Mouse (Mus musculus) heart, adult 9 months (tissue): ENCODE measurements at regions not wholly inside any gene's neighbourhood (a gene's known extent, or its start where the extent isn't known, plus 50 kb on each side); places are given as distances from the start of the nearest gene placed in this dataset.

Experiments used
- DNase-seq, 2 experiments: peaks; one replicate each; pipeline ENCODE4 v3.0.0; 2022; ENCODE audit warnings: low spot score in 2 of 2

GRCm38 (mm10) chr4:55823583-55823982, 291.3 kb upstream of the Klf4 start:
- DNase-seq = no peak

DNA sequence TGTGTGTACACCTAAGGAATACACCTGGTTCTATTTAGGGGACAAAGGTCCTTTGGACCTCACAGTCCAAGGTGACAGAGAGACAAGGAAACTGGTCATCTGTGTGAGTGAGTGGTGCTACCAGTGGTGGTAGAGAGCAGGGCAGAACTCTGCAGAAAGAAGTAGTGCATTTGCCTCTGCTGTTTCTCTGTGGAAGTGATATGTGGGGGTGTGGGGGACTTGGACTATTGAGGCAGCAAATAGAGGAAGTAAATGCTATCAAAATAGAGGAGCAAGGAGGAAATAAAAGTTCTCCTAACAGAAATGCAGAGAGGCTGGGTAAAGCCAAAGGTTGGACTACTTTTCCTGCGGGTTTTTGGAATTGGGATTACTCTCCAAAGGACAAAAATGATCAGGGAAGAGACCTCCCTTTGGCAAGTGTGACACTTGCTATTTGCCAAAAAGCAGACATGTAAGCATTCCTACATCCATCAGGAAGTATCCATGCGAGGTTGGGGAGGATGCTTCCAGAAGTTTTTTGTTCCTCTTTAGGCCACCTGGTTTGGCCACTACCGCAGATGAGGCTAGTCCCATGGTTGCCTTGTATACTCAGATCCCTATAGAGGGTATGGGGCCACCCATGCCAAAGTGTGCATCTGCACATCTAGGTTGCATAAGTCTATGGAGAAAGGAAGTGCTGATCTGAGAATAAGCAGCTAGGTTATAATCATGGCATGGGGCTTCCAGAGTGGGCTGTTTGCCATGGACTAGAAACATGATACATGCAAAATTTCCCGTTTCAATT, 285.0 kb upstream of the Klf4 start:
- DNase-seq = no peak

DNA sequence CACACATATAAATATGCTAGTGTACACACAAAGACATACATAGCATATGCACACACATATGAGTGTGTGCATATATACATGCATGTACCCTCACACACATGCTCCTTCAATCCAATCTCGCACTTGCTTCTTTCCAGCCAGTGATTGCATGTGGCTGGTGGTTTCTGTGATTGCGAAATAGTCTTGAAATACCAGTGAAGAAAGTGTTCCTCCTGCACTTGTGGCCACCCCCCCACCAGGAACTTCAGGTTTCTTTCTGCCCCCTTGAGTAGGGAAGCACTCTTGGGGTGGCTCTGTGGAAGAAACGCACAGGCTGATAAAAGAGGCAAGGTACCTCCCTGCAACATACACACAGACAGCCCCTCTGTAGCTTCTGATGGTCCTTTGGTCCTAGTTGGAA, 283.6 kb upstream of the Klf4 start:
- DNase-seq = no peak

DNA sequence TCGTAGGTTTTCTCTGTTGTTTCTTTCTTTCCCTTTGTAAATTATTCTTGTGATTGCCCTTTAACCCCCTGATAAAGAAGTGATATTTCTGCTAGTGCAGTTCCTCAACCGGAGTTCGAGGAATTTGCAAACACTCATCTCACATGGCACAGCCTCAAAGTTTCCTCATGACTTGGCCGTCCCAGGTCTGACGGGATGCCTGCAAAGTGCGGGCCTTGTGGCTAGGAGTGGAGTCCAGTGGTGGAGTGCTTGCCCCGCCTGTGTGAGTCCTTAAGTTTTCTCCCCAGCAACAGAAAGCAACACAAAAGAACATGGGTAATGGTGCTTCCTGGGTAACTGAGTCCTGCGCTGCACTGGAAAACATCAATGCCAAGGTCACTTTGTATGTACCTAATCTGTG, 280.6 kb upstream of the Klf4 start:
- no peak for DNase-seq

GRCm38 (mm10) chr4:55811656-55812055, 279.4 kb upstream of the Klf4 start:
- no peak for DNase-seq

DNA sequence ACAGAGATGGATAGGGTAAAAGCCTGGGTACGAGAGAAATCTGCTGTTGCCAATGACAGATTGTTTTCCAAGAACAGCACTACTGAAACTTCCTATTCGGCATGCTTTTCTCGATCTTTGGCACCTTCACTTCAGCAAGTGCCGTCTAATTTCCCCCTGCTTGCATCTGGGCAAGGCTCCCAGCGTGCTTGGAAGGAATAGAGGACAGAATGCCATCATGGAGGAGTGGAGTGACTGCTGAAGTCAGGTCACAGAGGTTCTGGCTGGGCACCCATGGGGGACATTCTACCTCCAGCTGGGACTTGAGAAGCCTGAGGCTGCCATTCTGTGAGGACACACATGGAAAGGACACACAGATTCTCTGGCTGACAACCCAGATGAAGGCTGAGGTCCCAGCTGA, 276.2 kb upstream of the Klf4 start:
- DNase-seq = no peak

DNA sequence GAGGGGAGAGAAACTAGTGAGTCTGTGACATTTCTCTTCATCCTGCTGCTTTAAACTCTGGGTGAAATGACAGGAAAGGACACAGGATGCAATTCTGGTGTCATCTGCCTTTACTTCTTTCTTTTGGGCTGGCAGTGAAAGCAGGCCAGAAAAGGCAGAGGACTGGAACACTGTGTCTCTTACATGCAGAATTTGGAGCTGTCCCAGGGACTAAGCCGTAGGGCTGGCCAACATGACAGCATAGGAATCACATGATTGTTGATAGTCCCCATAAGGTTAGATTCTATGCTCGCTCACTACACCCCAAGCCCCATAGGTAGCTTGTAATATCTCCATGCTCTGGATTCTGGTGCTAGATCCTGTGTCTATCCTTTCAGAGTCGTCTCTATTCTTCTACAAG, 274.5 kb upstream of the Klf4 start:
- DNase-seq = no peak

GRCm38 (mm10) chr4:55805255-55806051, 273.2 kb upstream of the Klf4 start:
- peak in 1 of 2 experiments; percentile 27 for DNase-seq

- no peak for DNase-seq
These were observed 269.8 kb upstream of the Klf4 start for GRCm38 (mm10) chr4:55802101-55802500.

- peak in 1 of 2 experiments; percentile 21 for DNase-seq
These were observed 265.8 kb upstream of the Klf4 start for GRCm38 (mm10) chr4:55798099-55798498.

- DNase-seq = no peak
These were observed 249.1 kb upstream of the Klf4 start for GRCm38 (mm10) chr4:55781329-55781847.

- DNase-seq = no peak
These were observed 247.3 kb upstream of the Klf4 start for GRCm38 (mm10) chr4:55779581-55779980.

GRCm38 (mm10) chr4:55775858-55776257, 243.6 kb upstream of the Klf4 start:
- no peak for DNase-seq

DNA sequence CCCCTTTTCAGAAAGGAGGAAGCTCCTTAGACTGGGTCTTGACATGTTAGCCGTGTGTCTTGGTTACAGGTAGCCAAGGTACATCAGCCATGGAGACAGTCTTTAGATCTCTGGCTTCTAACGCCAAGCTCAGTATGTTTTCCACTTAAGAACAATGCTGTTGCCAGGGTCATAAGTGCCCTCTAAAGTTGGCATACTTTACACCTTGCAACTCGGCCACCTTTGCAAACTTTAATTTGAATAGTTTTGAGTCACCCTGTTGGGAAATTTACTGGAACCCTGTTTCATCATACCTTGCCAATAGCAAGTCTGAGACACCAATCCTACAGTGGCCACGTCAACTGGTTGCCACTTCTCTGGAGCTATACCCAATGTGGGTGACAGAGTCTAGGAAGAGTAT, 242.3 kb upstream of the Klf4 start:
- no peak for DNase-seq

- DNase-seq = no peak
These were observed 237.4 kb upstream of the Klf4 start for GRCm38 (mm10) chr4:55769656-55770055.

DNA sequence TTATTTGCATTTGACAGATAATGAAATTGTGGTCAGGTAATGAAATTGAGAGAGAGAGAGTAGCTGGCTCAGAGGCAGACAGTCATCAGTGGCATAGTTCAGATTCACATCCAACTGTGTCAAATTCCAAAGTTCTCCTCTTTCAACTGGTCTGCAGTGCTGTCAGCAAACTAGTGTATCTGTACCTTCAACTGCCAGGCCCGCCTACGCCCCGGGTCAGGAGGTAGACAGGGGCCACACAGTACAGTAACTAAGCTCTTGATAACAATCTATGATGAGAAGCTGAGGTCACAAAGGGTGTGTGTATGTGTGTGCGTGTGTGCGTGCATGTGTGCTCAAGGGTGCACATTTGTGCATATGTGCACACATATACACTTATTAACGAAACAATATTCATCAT, 236.1 kb upstream of the Klf4 start:
- no peak for DNase-seq

DNA sequence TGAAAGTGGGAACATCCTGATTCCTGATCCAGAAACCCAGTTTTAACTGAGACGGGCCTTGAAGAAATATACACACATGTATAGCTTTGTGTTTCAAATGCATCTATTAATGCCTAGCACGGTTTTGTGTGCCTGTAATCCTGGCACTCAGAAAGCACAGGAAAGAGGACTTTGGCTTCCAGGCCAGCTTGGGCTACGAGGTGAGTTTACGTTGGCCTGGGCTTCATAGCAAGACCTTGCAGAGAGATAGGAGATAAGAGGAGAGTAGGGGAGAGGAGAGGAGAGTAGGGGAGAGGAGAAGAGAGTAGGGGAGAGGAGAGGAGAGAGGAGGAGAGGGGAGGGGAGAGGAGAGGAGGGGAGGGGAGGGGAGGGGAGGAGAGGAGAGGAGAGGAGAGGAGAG, 234.9 kb upstream of the Klf4 start:
- no peak for DNase-seq

- DNase-seq = no peak
These were observed 233.5 kb upstream of the Klf4 start for GRCm38 (mm10) chr4:55765780-55766179.

DNA sequence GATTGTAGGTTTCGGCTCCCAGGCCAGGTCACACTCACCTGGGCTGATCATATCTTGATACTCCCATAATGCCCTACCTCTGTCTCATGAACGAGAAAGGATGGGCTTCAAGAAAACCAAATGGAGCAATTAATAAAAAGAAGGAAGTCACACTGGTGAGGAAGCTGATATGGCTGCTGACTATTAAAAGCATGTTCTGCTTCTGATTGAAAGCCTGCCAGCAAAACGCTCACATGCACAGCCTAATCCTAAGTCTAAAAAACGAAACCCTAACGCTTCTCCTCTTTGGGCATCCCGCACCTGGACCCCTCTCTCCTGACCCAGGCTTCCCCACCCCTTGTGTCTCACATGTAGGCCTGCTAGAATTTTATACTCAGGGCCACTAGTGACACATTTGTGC, 230.8 kb upstream of the Klf4 start:
- peak in 1 of 2 experiments; percentile 12 for DNase-seq

DNA sequence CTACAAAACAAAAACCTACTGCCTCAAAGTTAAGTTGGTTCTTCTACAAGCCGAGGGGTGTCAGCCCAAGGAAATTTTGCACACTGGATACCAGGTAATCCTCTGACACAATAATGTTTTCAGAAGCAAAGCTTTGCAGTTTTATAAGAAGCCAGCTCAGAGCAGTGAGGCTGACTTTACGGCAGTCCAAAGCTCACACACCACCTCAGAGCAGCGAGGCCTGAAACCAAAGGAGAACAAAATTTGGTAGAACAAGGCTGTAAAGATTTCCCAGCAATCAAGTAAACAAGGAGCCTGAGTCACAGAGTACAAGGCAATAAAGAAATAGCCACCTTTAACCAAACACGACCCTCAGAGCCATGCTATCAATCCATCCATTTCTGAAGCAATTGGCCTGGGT, 230.1 kb upstream of the Klf4 start:
- no peak for DNase-seq

GRCm38 (mm10) chr4:55757148-55757927, 225.1 kb upstream of the Klf4 start:
- no peak for DNase-seq

DNA sequence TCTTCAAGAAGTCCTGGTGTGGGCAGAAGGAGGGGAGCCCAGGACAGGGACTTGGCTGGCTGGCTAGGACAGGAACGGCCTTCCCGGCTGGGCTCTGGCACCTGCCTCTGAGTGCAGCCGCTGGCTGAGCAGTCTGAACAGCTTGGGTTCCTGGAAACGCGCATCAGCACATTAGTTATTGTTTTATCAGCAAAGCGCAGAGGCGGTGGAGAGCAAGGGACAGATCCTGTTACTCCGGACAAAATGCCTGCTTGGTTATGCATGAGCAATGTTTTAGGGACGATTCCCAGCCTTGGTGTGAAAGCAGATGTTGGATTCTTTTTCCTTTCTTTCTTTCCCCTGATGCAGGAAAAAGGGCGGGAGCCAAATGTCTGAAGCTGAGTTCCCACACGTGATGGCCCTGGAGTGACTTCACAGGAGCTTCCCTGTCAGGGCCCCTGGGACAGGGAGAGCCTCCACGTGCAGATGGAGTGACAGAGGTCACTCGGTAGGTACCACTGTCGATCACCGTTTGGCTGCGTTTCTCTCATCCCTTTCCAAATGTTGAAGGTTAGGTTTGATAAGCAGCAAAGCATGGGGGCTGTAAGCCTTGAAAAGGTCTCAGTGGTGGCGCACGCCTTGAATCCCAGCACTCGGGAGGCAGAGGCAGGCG, 217.8 kb upstream of the Klf4 start:
- DNase-seq = peak; percentile 79
